Mouse (Mus musculus): ENCODE data around the gene Thap8.

Thap8 gene

GRCm38 (mm10) chr7:30315559-30316529 lies 36.0 kb downstream of the Thap8 start:
- no peak for DNase-seq (ENCODE audit: low read depth, low spot score)

GRCm38 (mm10) chr7:30318142-30318541 lies 38.2 kb downstream of the Thap8 start:
- DNase-seq (ENCODE audit: low read depth, low spot score) = no peak

- DNase-seq (ENCODE audit: low read depth, low spot score) = no peak
These were observed 41.1 kb downstream of the Thap8 start for GRCm38 (mm10) chr7:30320946-30321345.

- DNase-seq (ENCODE audit: low read depth, low spot score) = peak; percentile 35
These were observed 41.8 kb downstream of the Thap8 start, which contains the start of gene E130208F15Rik for GRCm38 (mm10) chr7:30321539-30322284. Gene E130208F15Rik (plus strand): TSS chr7:30321740.

GRCm38 (mm10) chr7:30322285-30322667 lies 42.4 kb downstream of the Thap8 start:
- DNase-seq (ENCODE audit: low read depth, low spot score) = peak; percentile 97

- DNase-seq (ENCODE audit: low read depth, low spot score) = no peak
These were observed 43.0 kb downstream of the Thap8 start for GRCm38 (mm10) chr7:30322865-30323264.

GRCm38 (mm10) chr7:30323795-30324194 lies 43.9 kb downstream of the Thap8 start, which contains the start of gene Sdhaf1:
Gene Sdhaf1 (minus strand): TSS chr7:30323895.
- no peak for DNase-seq (ENCODE audit: low read depth, low spot score)

GRCm38 (mm10) chr7:30324300-30324944 lies 44.5 kb downstream of the Thap8 start:
- no peak for DNase-seq (ENCODE audit: low read depth, low spot score)

- DNase-seq (ENCODE audit: low read depth, low spot score) = peak; percentile 61
These were observed 45.5 kb downstream of the Thap8 start for GRCm38 (mm10) chr7:30325364-30325763.

GRCm38 (mm10) chr7:30326427-30326826 lies 46.5 kb downstream of the Thap8 start:
- no peak for DNase-seq (ENCODE audit: low read depth, low spot score)

- DNase-seq (ENCODE audit: low read depth, low spot score) = no peak
These were observed 47.2 kb downstream of the Thap8 start for GRCm38 (mm10) chr7:30327140-30327539.

GRCm38 (mm10) chr7:30328379-30328778 lies 48.5 kb downstream of the Thap8 start:
- no peak for DNase-seq (ENCODE audit: low read depth, low spot score)

GRCm38 (mm10) chr7:30331887-30332286 lies 52.0 kb downstream of the Thap8 start:
- DNase-seq (ENCODE audit: low read depth, low spot score) = peak; percentile 93

- DNase-seq (ENCODE audit: low read depth, low spot score) = no peak
These were observed 52.8 kb downstream of the Thap8 start for GRCm38 (mm10) chr7:30332622-30333259.

GRCm38 (mm10) chr7:30333436-30333835 lies 53.5 kb downstream of the Thap8 start:
- DNase-seq (ENCODE audit: low read depth, low spot score) = no peak

- no peak for DNase-seq (ENCODE audit: low read depth, low spot score)
These were observed 54.7 kb downstream of the Thap8 start for GRCm38 (mm10) chr7:30334563-30334962.

- DNase-seq (ENCODE audit: low read depth, low spot score) = no peak
These were observed 55.8 kb downstream of the Thap8 start for GRCm38 (mm10) chr7:30335688-30336087.

- DNase-seq (ENCODE audit: low read depth, low spot score) = peak; percentile 90
These were observed 56.5 kb downstream of the Thap8 start for GRCm38 (mm10) chr7:30336384-30336783.

- no peak for DNase-seq (ENCODE audit: low read depth, low spot score)
These were observed 59.7 kb downstream of the Thap8 start for GRCm38 (mm10) chr7:30339432-30340109.
